Mouse (Mus musculus): ENCODE measurements around the gene Ube2e1.

DNA sequence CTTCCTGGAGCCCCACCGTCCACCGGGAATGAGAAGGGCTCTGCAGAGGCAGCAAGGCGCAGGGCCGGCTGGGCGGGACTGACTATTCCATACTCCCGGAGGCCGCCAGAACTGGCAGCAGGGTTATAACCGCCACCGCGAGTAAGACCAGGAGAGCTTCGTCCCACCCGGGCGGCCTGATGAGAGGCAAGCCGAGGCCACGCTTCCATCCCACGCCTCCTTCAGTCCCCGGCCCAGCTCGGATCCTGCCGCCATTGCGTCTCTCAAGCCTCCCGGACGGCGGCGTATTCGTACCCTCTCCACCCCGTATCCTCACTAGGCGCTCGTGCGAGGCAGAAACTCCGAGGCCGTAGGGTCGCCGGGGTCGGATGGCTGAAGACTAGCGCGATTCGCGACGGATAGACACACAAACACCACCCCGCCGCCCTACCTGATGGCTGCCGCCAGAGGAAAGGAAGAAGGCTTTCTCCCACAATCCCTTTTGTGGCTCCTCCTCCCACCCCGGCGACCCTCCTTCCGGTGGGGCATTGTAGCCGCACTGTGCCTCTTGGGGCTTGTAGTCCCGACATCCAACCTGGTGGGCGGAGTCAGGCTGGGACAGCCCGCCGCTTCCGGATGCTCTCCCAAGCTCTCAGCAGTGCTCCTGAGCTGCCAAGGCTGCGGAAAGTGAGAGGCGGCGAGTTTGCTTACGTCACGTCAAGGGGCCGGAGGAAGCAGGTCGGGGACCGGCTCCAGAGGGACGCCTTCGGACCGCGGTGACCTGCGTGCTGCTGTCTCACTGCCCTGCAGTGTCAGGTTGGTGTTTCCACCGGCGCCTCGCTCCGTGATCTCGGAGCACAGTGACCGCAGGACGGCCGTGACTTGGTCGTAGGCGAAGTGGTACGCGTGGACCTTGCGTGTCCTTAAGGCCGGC is 60.9 kb downstream of the Ube2e1 start, which contains the start of the genes Nkiras1 and Rpl15:
- TF ChIP-seq EP300 (IDR thresholded peaks at IDR 0.05): peak; percentile 19; the same call in 1 of the 2 replicates
- TF ChIP-seq CTCF (IDR thresholded peaks at IDR 0.05): peak; percentile 43
